Mouse (Mus musculus) neural tube, embryonic 13.5 days (tissue): Measurements from ENCODE around the gene Csf2ra. TPM values are rescaled to one million over a fixed set of nuclear protein-coding genes. Genes with fewer than 3 reads are reported as not detected.
A peak's percentile ranks its signal among the peaks of the same experiment; 100 is the strongest.
"Not testable (repeated sequence)": the region's sequence is repeated elsewhere in the genome, so short reads cannot be mapped to it uniquely, and the experiment has no call there.

Experiments used
- ATAC-seq: fragments of 200-750 bp; cut with Nextera tagmentation; 2 replicates; pipeline ENCODE4 v1.8.0; 2017; ENCODE audit warnings: low read depth, mild to moderate bottlenecking, moderate TSS enrichment, moderate library complexity
- H3K27ac ChIP-seq: fragments of 300-500 bp; sonication (generic); replicated peaks from 2 replicates; pipeline ENCODE4 v1.5.1; 2015; ENCODE audit warnings: moderate library complexity, mild to moderate bottlenecking, inconsistent platforms
- H3K27me3 ChIP-seq: fragments of 300-500 bp; sonication (generic); 2 replicates; pipeline ENCODE4 v1.6.1; 2015; ENCODE audit warnings: mild to moderate bottlenecking, inconsistent platforms
- H3K36me3 ChIP-seq: fragments of 300-500 bp; sonication (generic); 2 replicates; pipeline ENCODE4 v1.6.1; 2015; ENCODE audit warnings: mild to moderate bottlenecking, inconsistent platforms
- H3K4me1 ChIP-seq: fragments of 300-500 bp; sonication (generic); replicated peaks from 2 replicates; pipeline ENCODE4 v1.6.1; 2015; ENCODE audit warnings: inconsistent platforms
- H3K4me2 ChIP-seq: fragments of 300-500 bp; sonication (generic); 2 replicates; pipeline ENCODE4 v1.6.1; 2015; ENCODE audit warnings: inconsistent platforms, mild to moderate bottlenecking, moderate library complexity
- H3K4me3 ChIP-seq: fragments of 300-500 bp; sonication (generic); 2 replicates; pipeline ENCODE4 v1.5.1; 2015; ENCODE audit warnings: mild to moderate bottlenecking, inconsistent platforms
- H3K9ac ChIP-seq: fragments of 300-500 bp; sonication (generic); 2 replicates; pipeline ENCODE4 v1.6.1; 2015; ENCODE audit warnings: moderate library complexity, mild to moderate bottlenecking, inconsistent platforms
- H3K9me3 ChIP-seq: fragments of 300-500 bp; sonication (generic); 2 replicates; pipeline ENCODE4 v1.6.1; 2016; ENCODE audit warnings: inconsistent platforms
- WGBS: fragments of 180-500 bp; shearing (Covaris S2); methylation state at CpG from one replicate; pipeline ENCODE4 v1.1.7; 2015; 5-methylcytosine and 5-hydroxymethylcytosine counted together
- polyA plus RNA-seq: library from polyadenylated mRNA; unstranded; fragments of >200 nt; fragmentation: Nextera tagmentation; extraction: Ambion mirVana; gene quantifications from 2 replicates; pipeline ENCODE4 v1.2.1, GENCODE M21; 2015

The Csf2ra gene
- polyA plus RNA-seq, 1 experiment from 2014 or later: 62.1 TPM

DNA sequence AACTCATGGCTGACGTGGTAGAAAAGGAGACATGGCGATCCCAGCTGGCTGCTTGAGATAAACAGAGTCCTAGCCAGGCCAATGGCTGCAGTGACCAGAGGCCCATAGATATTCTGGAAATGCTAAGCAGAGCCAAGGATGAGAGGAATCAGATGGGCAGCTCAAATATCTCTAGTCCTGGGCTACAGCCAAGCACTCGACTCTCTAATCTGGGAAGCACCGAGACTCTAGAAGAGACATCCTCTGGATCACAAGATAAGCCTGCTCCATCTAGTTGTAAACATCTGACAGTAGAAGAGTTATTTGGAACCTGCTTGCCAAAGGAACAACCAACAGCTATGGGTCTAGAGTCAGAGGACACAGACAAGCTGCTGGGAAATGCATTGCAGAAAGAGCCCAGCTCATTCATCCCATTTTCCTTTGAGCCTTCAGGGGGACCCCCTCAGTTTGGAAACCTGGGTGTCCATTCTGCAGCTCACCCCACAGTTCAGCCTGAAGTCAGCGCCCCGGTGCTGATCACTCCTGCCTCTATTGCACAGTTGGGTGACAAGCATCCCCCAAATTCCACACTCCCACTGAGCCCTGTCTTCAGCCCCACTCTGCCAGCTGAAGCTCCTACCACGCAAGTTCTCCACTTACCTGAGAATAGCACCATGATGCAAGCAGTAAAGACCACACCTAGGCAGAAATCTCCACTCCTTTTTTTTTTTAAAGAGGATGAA is 28.1 kb upstream of the Csf2ra start:
- Histone ChIP-seq H3K27me3 (no peaks in the 10 kb centered on the region), H3K9ac (no peak overlapping the region), H3K4me1 (no peaks in the 10 kb centered on the region), H3K4me2 (no peak overlapping the region), H3K9me3 (peaks cover 3% of the 10 kb centered on the region; the same call in 1 of the 2 replicates), H3K36me3 (no peaks in the 10 kb centered on the region), H3K4me3 (no peak overlapping the region), H3K27ac (no peak overlapping the region)
- no peak for ATAC-seq
- WGBS: 92% methylated on average over 7 of the region's 7 CpGs

GRCm38 (mm10) chr19:61247334-61247733 is 19.1 kb upstream of the Csf2ra start:
- not testable (repeated sequence) for H3K9me3 ChIP-seq, H3K36me3 ChIP-seq, H3K27me3 ChIP-seq, H3K4me3 ChIP-seq, H3K9ac ChIP-seq, ATAC-seq, H3K4me2 ChIP-seq, H3K27ac ChIP-seq, H3K4me1 ChIP-seq
- WGBS: 72% methylated on average over 4 of the region's 4 CpGs

DNA sequence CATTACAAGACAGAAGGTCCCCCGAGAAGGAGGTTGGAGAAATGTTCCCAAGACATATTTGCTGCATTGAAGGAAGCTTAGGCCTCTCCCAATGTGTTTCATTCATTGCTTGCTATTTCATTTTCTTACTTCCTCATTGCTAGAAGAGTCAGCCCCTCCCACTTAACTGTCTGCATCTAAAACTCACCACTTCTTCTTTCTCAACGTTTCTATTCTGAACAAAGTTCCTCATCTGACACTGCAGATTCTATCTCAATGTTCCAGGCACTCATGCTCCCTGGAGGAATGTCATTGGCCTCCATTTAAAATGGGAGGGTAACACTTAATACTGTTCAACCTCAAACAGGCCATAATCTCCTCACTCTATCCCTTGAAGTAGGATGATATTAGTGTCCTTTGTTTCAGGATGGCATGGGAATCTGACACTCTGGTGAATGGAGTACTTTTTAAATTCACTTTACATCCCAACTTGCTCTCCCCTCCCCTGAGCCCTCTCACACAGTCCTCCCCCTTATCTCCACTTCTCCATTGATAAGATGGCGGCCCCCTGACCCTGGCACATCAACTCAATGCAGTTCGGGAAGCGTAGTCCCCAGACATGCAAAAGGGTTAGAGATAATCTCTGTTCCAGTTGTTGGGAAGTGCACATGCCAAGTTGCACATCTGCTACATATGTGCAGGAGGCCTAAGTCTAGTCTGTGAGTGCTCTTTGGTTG is 16.6 kb upstream of the Csf2ra start:
- Histone ChIP-seq H3K36me3 (no peaks in the 10 kb centered on the region), H3K9me3 (no peaks in the 10 kb centered on the region), H3K4me2 (no peak overlapping the region), H3K27ac (no peak overlapping the region), H3K9ac (no peak overlapping the region), H3K27me3 (no peaks in the 10 kb centered on the region), H3K4me3 (no peak overlapping the region), H3K4me1 (no peaks in the 10 kb centered on the region)
- no peak for ATAC-seq
- 77% methylated on average over 5 of the region's 5 CpGs for WGBS

GRCm38 (mm10) chr19:61237967-61238366 is 9.7 kb upstream of the Csf2ra start:
- 83% methylated on average over 2 of the region's 2 CpGs for WGBS

DNA sequence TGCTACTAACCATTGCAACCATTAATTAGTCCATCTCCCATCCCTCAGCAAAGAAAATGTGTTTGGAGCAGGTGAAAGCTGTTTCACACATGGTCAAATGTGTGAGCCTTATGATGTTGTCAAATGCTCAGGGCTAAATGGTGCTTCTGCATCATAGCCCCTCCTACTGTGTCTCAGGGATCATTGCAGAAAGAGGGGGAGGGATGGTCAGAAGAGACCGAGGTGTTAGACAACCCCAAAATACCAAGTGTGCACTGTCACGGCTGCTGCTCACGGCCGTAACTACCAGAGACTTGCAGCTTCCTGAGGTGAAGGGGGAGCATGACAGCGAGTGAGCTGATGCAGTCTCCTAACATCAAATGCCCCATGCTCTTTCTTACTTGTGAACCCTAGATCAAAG is 6.3 kb upstream of the Csf2ra start:
- Histone ChIP-seq H3K36me3 (no peaks in the 10 kb centered on the region), H3K9ac (no peak overlapping the region), H3K27ac (no peak overlapping the region), H3K4me3 (no peak overlapping the region), H3K9me3 (no peaks in the 10 kb centered on the region), H3K4me2 (no peak overlapping the region), H3K27me3 (no peaks in the 10 kb centered on the region), H3K4me1 (no peaks in the 10 kb centered on the region)
- no peak for ATAC-seq
- 67% methylated on average over 5 of the region's 5 CpGs for WGBS

More at GRCm38 (mm10) chr19:61237967-61238366, 9.7 kb upstream of the Csf2ra start:
- Histone ChIP-seq H3K4me1 (no peaks in the 10 kb centered on the region), H3K9me3 (no peaks in the 10 kb centered on the region), H3K36me3 (no peaks in the 10 kb centered on the region), H3K27me3 (no peaks in the 10 kb centered on the region), H3K4me2 (no peak overlapping the region), H3K4me3 (no peak overlapping the region), H3K27ac (no peak overlapping the region), H3K9ac (no peak overlapping the region)
- ATAC-seq: no peak

DNA sequence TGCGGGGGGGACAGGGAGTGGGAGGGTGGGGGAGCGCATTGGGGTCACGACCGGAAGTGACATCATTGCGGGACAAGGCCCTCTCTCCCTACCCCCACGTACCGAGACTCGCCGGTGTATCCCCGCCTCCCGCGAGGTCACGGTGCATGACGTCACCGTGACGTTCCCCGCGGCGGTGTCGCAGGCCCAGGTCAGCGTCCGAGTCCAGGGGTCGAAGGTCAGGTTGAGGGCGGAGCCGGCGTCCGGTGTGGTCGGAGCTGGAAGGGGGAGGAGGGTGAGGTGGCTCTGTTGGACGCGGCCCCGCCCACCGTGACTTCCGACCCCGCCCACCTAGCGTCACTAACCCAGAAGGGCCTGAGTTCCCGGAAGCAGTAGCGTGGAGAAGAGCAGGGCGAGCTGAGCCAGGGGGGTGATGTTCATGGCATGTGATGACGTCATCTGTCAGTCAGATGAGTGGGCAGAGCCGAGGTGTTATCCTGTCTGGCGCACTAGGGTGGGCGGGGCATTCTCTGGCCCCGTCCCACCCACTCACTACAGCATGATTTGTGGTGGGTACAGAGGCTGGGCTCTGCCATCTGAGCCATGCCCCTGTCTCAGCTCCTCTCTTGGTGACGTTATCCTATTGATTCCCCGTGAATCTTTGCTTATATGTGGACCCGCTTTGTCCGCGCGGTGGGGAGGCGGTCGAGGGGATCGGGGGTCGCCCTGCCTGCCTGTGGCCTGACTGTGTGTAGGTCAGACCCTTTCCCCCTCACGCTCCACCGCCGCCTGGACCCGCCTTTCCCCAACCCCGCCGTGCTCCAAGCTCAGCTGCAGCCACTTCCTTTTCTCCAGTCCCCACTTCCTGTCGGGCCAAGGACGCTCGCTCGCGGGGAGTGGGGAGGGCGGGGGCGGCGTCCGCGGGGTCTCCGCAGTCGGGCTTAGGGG is 1.0 kb downstream of the Csf2ra start:
- H3K9ac ChIP-seq: peak overlapping the region; percentile 67
- H3K4me1 ChIP-seq: 0 out of 2 replicates have a peak, but pooled peaks cover 4% of the 10 kb centered on the region
- ATAC-seq: peak; percentile 88
- H3K4me2 ChIP-seq: peak overlapping the region; percentile 63
- no peaks in the 10 kb centered on the region for H3K9me3 ChIP-seq
- H3K27me3 ChIP-seq: no peaks in the 10 kb centered on the region
- H3K36me3 ChIP-seq: no peaks in the 10 kb centered on the region
- H3K27ac ChIP-seq: peak overlapping the region; percentile 93
- 3% methylated on average over 66 of the region's 71 CpGs for WGBS
- peak overlapping the region; percentile 57 for H3K4me3 ChIP-seq

DNA sequence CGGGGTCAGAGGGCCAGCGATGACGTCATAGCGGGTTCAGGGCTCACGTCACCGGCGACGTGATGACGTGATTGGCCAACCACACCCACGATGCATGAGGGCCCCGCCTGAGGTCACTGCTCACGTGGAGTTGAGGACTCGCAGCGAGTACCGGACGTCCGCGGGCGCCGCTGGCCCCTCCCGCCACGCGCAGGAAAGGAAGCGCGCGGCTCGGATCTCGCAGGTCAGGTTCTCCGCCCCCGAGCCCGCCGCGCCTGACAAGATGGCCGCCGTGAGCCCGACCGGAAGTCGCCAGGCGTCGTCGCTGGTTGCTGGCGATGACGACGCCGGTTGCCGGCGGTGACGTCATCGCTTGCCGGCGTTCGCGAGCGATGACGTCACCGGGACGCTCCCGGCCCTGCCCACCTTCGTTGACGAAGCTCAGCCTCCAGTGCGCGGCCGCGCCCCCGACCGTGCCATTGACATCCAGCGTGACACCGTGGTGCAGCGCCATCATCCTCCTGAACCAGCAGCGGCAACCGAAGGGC is 1.8 kb downstream of the Csf2ra start:
- Histone ChIP-seq H3K9ac (peak overlapping the region; percentile 55), H3K9me3 (no peaks in the 10 kb centered on the region), H3K27ac (peak overlapping the region; percentile 93), H3K27me3 (no peaks in the 10 kb centered on the region), H3K4me2 (peak overlapping the region; percentile 63), H3K36me3 (no peaks in the 10 kb centered on the region), H3K4me1 (0 out of 2 replicates have a peak, but pooled peaks cover 4% of the 10 kb centered on the region), H3K4me3 (peak overlapping the region; percentile 57)
- ATAC-seq: peak; percentile 61
- 3% methylated on average over 67 of the region's 71 CpGs for WGBS

DNA sequence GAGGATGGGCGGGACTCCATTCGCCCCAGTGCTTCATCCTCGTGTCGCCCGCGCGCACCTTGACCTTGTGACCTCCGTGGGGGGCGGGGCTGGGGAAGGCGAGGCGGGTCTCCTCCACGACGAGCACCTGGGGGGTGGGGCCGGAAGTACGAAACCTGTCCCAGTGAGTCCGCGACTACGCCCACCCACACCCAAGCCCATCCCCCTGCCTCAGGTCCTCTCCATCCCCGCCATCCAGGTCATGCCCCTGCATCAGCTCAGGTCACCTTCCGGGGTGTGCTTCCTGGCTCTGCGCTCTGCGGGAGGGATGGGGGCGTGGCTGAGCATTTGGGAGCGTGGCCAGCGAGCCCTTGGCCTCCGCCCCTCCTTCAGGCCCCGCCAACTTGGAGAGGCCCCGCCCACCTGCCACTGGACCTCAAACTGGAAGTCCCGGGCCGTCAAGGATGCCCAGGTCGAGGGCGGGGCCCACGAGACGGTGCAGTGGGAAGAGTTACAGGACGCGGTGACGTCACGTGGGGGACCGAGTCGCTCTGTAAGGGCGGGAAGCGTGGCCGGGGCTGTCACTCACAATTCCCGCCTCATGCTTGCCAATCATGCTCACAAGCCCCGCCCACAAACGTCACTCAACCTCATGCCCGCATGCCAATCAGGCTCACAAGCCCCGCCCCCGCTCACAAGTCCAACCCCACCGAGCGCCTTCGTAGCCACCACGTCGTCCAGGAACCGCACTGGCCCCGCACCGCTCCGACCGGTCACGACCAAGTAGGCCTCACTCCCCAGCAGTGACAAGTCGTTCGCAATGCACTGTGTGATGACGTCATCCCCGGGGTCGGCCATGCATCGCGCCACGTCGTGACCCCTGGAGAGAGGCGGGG is 2.5 kb downstream of the Csf2ra start:
- peak; percentile 64 for ATAC-seq
- peak overlapping the region; percentile 63 for H3K4me2 ChIP-seq
- no peaks in the 10 kb centered on the region for H3K9me3 ChIP-seq
- peak overlapping the region; percentile 57 for H3K4me3 ChIP-seq
- 7% methylated on average over 69 of the region's 70 CpGs for WGBS
- 0 out of 2 replicates have a peak, but pooled peaks cover 4% of the 10 kb centered on the region for H3K4me1 ChIP-seq
- no peaks in the 10 kb centered on the region for H3K27me3 ChIP-seq
- peak overlapping the region; percentile 55 for H3K9ac ChIP-seq
- H3K36me3 ChIP-seq: no peaks in the 10 kb centered on the region
- H3K27ac ChIP-seq: peak overlapping the region; percentile 93

GRCm38 (mm10) chr19:61224678-61225525 is 3.3 kb downstream of the Csf2ra start:
- Histone ChIP-seq H3K4me3 (peak overlapping the region; percentile 57), H3K27me3 (no peaks in the 10 kb centered on the region), H3K4me1 (0 out of 2 replicates have a peak, but pooled peaks cover 4% of the 10 kb centered on the region), H3K9ac (peak overlapping the region; percentile 55), H3K27ac (peak overlapping the region; percentile 59), H3K4me2 (peak overlapping the region; percentile 63), H3K9me3 (no peaks in the 10 kb centered on the region), H3K36me3 (no peaks in the 10 kb centered on the region)
- peak; percentile 24 for ATAC-seq
- WGBS: 33% methylated on average over 53 of the region's 53 CpGs

- Histone ChIP-seq H3K27ac (no peak overlapping the region), H3K4me1 (0 out of 2 replicates have a peak, but pooled peaks cover 4% of the 10 kb centered on the region), H3K4me2 (no peak overlapping the region), H3K27me3 (no peaks in the 10 kb centered on the region), H3K9ac (no peak overlapping the region), H3K36me3 (no peaks in the 10 kb centered on the region), H3K4me3 (no peak overlapping the region), H3K9me3 (no peaks in the 10 kb centered on the region)
- WGBS: 95% methylated on average over 6 of the region's 6 CpGs
- no peak for ATAC-seq
Measured at GRCm38 (mm10) chr19:61223706-61224328, 4.4 kb downstream of the Csf2ra start.
